Mouse (Mus musculus) hematopoietic stem cell, adult 5-6 weeks (primary cell): ENCODE measurements around the gene Gdf11. TPM values are rescaled to one million over a fixed set of nuclear protein-coding genes. Genes with fewer than 3 reads are reported as not detected.
A peak's percentile ranks its signal among the peaks of the same experiment; 100 is the strongest.

Source experiments
- ATAC-seq, 2 experiments: fragments of 125-278 bp in 1 of 2; replicated peaks in 1 of 2; 2 replicates each; pipeline ENCODE4 v1.8.0; 2016 to 2017; ENCODE audit warnings: inconsistent platforms in 2 of 2, mild to moderate bottlenecking in 2 of 2, moderate number of reproducible peaks in 2 of 2, low read depth in 1 of 2, moderate TSS enrichment in 1 of 2; ENCODE audit not compliant: low FRiP score in 2 of 2, poor library complexity in 2 of 2, severe bottlenecking in 2 of 2, insufficient read depth in 1 of 2, low TSS enrichment in 1 of 2
- total RNA-seq: library from RNA; stranded (forward); fragments of 172-1452, 232-1000 nt; gene quantifications from 2 replicates; pipeline ENCODE4 v1.2.3, GENCODE M21; 2017

Gene Gdf11
- total RNA-seq, 1 experiment from 2014 or later, result 1.8 TPM

DNA sequence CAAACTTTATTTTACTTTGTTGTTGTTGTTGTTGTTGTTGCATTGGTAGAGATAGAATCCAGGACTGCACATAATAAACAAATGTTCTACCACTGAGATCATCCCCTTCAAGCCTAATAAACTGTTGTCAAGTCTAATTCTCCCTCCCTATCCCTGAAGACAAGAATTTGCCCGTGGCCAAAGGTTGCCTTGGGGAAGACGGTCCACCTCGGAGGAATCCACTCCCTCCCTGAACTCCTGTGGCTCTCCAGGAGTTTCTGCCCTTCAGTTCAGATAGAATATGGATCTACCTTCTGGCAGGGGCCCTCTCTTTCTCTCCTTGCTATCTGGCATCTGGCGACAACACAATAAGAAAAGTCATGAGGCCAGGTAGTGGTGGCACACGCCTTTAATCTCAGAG, 13.3 kb upstream of the Gdf11 start:
- ATAC-seq, result no peak

GRCm38 (mm10) chr10:128902409-128902988, 11.0 kb upstream of the Gdf11 start:
- peak; percentile 74 to 84 for ATAC-seq

DNA sequence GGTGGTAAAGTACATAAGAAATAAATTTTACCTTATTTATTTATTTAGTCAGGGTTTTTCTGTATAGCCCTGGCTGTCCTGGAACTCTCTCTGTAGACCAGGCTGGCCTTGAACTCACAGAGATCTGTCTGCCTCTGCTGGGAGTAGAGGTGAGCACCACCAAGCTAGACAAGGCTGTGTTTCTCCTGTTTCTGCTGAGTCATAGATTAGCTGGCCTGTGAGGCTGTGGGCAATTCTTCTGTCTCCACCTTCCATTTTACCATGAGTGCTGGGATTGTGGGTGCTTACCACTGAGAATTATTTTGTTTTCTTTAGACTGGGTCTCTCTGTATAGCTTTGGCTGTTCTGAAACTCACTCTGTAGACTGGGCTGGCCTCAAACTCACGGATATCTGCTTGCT, 9.9 kb upstream of the Gdf11 start:
- 0 out of 4 replicates have a peak, but pooled peaks of 1 of the 2 experiments have one; percentile 33 for ATAC-seq

- ATAC-seq, result peak; percentile 46 to 56
Observed at GRCm38 (mm10) chr10:128900698-128901097, 9.2 kb upstream of the Gdf11 start, which contains the start of gene Cd63. Cd63 (plus strand) TSS chr10:128900989.

DNA sequence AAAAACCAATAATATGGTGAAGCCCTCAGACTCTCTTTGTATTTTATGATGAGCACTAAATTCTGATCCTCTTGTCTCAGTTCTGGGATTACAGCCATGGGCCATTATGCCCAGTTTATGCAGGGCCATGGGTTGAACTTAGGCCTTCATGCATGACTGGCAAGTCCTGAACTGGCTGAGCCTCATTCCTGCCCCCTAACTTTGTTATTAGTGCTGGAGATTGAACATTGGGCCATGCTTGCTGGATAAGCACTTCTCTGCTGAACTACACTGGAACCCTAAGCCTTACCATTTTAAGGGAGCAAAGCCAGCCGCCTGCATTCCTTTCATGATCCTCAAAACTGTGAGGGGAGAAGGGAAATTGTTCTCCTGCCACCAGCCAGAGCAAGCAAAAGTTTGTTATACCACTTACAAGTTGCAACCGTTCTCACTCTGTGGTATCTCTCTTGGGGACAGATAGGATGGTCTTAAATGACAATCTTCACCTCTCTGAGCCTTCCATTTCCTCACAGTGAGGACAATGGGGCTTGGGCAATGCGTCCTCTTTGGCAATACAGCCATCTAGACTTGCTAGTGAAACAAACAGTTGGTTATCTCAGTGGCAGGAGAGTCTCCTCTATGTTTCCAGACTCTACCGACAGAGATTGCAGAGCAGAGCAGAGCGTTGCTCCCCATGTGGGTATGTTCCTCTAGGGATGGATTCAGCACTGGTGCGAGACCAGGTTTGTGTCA, 8.4 kb upstream of the Gdf11 start:
- no peak for ATAC-seq

GRCm38 (mm10) chr10:128897501-128897900, 6.0 kb upstream of the Gdf11 start:
- no peak for ATAC-seq

- no peak for ATAC-seq
Observed at GRCm38 (mm10) chr10:128896807-128897206, 5.3 kb upstream of the Gdf11 start.

- ATAC-seq, result peak; percentile 19 to 23; a peak in 3 of 4 replicates
Observed at GRCm38 (mm10) chr10:128895952-128896693, 4.6 kb upstream of the Gdf11 start.

DNA sequence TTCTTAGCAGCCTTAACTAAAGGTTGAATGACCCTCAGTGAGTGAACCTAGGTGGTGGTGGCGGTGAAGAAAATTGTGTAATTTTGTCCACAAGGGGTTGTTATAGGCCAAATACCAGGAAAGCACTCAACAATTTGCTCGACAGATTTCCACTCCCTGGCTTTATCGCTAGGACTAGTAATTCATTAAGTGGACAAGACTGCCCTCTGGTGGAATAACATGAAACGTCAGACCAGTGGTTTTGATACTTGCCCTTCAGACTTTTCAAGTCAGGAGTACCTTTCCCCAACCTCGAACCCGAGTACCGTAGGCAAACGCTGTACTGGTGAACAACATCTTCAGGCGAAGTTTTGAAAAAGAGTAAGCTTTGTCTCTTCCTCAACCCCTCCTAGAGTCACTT, 3.9 kb upstream of the Gdf11 start:
- peak; percentile 78 for ATAC-seq

DNA sequence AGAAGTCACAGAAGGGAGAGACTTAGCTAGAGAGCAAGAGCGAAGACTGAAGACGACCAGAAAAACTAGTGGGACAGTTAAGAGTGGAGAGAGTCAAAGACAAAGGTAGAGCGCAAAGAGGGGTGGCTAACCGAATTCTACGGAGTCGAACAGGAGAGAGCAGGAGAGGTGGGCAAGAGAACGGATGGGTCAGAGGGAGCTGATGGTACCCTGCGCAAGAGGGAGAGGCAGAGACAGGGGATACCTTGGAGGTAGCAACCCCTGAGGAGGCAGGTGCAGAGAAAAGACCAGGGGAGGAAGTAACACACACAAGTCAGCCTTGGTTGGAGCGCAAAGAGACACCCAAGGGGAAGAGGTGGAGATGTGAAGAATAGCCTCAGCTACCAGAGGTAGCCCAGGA, 728 bp upstream of the Gdf11 start:
- ATAC-seq, result 0 out of 4 replicates have a peak, but pooled peaks of 1 of the 2 experiments have one; percentile 12

- no peak for ATAC-seq
Observed at GRCm38 (mm10) chr10:128890383-128891295, 879 bp downstream of the Gdf11 start.

GRCm38 (mm10) chr10:128889846-128890245, 1.7 kb downstream of the Gdf11 start:
- ATAC-seq, result no peak

GRCm38 (mm10) chr10:128888941-128889827, 2.3 kb downstream of the Gdf11 start:
- ATAC-seq, result no peak

DNA sequence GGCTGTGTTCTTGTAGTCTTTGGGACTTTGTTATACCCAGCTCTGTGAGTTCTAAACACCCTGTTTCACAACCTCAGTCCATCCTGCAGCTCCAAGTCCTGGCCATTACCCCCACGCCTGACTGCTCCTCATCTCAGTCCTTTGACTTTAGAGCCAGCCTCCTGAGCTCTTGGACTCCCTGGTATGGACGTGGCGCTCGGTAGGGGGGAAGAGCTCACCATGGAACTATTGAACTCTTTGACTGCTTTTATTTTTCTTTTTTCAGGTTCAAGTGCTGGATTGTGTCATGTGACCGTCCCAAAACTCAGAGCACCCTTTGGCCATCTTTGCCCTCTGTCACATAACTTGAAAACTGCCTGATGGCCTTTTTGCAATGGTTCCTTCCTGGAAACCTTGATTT, 9.5 kb downstream of the Gdf11 start:
- no peak for ATAC-seq

- ATAC-seq, result no peak
Observed at GRCm38 (mm10) chr10:128878811-128879210, 12.7 kb downstream of the Gdf11 start.

- no peak for ATAC-seq
Observed at GRCm38 (mm10) chr10:128878291-128878690, 13.2 kb downstream of the Gdf11 start.
